14 mouse cellular contexts compared by ENCODE assay signal in genomic region chr2:160990339-160991070, GRCm38 (mm10).
DNase-seq lines count a peak whose midpoint lies in the region; ATAC-seq and TF ChIP-seq lines count a peak whose summit lies in the region.
"Had no signal": no experiment of that assay in that cellular context is flagged by ENCODE, and none has a peak within 500 bp of the region (broad histone marks: within the 10 kb centered on the region; RNA-seq: fewer than 3 reads in every experiment).

No protein-coding gene starts in this region.

- WGBS in embryonic facial prominence, embryonic 11.5 days: 69% methylated on average over 6 of the region's 6 CpGs
- 75% methylated on average over 6 of the region's 6 CpGs for WGBS in embryonic facial prominence, embryonic 10.5 days
- WGBS in kidney, adult 2 months: 74% methylated on average over 6 of the region's 6 CpGs
- 56% methylated on average over 6 of the region's 6 CpGs for WGBS in intestine, embryonic 16.5 days
- 80% methylated on average over 6 of the region's 6 CpGs for WGBS in hindbrain, embryonic 10.5 days

- H3K4me3 ChIP-seq in embryonic facial prominence, embryonic 11.5 days (ENCODE audit: low read depth, low read length): no peak overlapping the region
- H3K4me3 ChIP-seq in embryonic facial prominence, embryonic 10.5 days: no peak overlapping the region
- no peak overlapping the region for H3K4me3 ChIP-seq in kidney, adult 2 months (ENCODE audit: insufficient read depth, low read depth, low read length)
- H3K4me3 ChIP-seq in intestine, embryonic 16.5 days (ENCODE audit: low read length): no peak overlapping the region
- no peak overlapping the region for H3K4me3 ChIP-seq in hindbrain, embryonic 10.5 days
- H3K4me3 ChIP-seq: left cerebral cortex, adult 2 months; limb, embryonic 13.5 days; megakaryocyte, embryonic 14.5 days; neural tube, embryonic 15.5 days had no signal

- no peak for ATAC-seq in embryonic facial prominence, embryonic 11.5 days (replicated peaks; ENCODE audit: insufficient number of reproducible peaks, low FRiP score, low TSS enrichment, low read depth)
- peak; percentile 59; the same call in 1 of the 2 replicates for ATAC-seq in intestine, embryonic 16.5 days

- TF ChIP-seq CTCF in kidney, adult 2 months (conservative IDR thresholded peaks at IDR 0.05; ENCODE audit: insufficient read depth, insufficient read length, low read depth, low read length): no peak

- TF ChIP-seq POLR2A in kidney, adult 2 months (IDR thresholded peaks at IDR 0.05; ENCODE audit: low read depth, low read length): no peak

- no peaks in the 10 kb centered on the region for H3K4me1 ChIP-seq in embryonic facial prominence, embryonic 11.5 days (ENCODE audit: control insufficient read depth, insufficient read depth, low read length)
- peaks cover 7% of the 10 kb centered on the region; the same call in 1 of the 2 replicates for H3K4me1 ChIP-seq in embryonic facial prominence, embryonic 10.5 days
- no peaks in the 10 kb centered on the region for H3K4me1 ChIP-seq in kidney, adult 2 months (ENCODE audit: control insufficient read depth, insufficient read depth, low read length)
- H3K4me1 ChIP-seq in intestine, embryonic 16.5 days (ENCODE audit: control insufficient read depth, insufficient read depth, low read length): peaks cover 9% of the 10 kb centered on the region
- no peaks in the 10 kb centered on the region for H3K4me1 ChIP-seq in hindbrain, embryonic 10.5 days (replicated peaks)
- H3K4me1 ChIP-seq: limb, embryonic 13.5 days; neural tube, embryonic 15.5 days had no signal

- H3K4me2 ChIP-seq in embryonic facial prominence, embryonic 11.5 days (ENCODE audit: low read depth, low read length): no peak overlapping the region
- H3K4me2 ChIP-seq in intestine, embryonic 16.5 days (ENCODE audit: low read depth, low read length): no peak overlapping the region
- H3K4me2 ChIP-seq: limb, embryonic 13.5 days; neural tube, embryonic 15.5 days had no signal

- no peaks in the 10 kb centered on the region for H3K9me3 ChIP-seq in embryonic facial prominence, embryonic 11.5 days (replicated peaks; ENCODE audit: control insufficient read depth, low read length)
- no peaks in the 10 kb centered on the region for H3K9me3 ChIP-seq in embryonic facial prominence, embryonic 10.5 days
- H3K9me3 ChIP-seq in intestine, embryonic 16.5 days (ENCODE audit: control insufficient read depth, low read length): no peaks in the 10 kb centered on the region
- H3K9me3 ChIP-seq in hindbrain, embryonic 10.5 days: no peaks in the 10 kb centered on the region
- H3K9me3 ChIP-seq: limb, embryonic 13.5 days; megakaryocyte, embryonic 14.5 days; neural tube, embryonic 15.5 days had no signal

- no peak overlapping the region for H3K27ac ChIP-seq in embryonic facial prominence, embryonic 11.5 days (replicated peaks; ENCODE audit: low read depth, low read length)
- no peak overlapping the region for H3K27ac ChIP-seq in embryonic facial prominence, embryonic 10.5 days (replicated peaks)
- H3K27ac ChIP-seq in kidney, adult 2 months (ENCODE audit: insufficient read depth, low read depth, low read length): no peak overlapping the region
- peak overlapping the region; percentile 33; the same call in 1 of the 2 replicates for H3K27ac ChIP-seq in intestine, embryonic 16.5 days (ENCODE audit: low read length)
- no peak overlapping the region for H3K27ac ChIP-seq in hindbrain, embryonic 10.5 days
- H3K27ac ChIP-seq: left cerebral cortex, adult 2 months; limb, embryonic 13.5 days; neural tube, embryonic 15.5 days had no signal

- H3K9ac ChIP-seq in embryonic facial prominence, embryonic 11.5 days (replicated peaks; ENCODE audit: low read length): no peak overlapping the region
- no peak overlapping the region for H3K9ac ChIP-seq in intestine, embryonic 16.5 days (ENCODE audit: low read depth, low read length)
- H3K9ac ChIP-seq: limb, embryonic 13.5 days; neural tube, embryonic 15.5 days had no signal

- H3K27me3 ChIP-seq in embryonic facial prominence, embryonic 11.5 days (ENCODE audit: control insufficient read depth, insufficient read depth, low read length): no peaks in the 10 kb centered on the region
- H3K27me3 ChIP-seq in embryonic facial prominence, embryonic 10.5 days (replicated peaks; ENCODE audit: low read depth, poor library complexity, severe bottlenecking): no peaks in the 10 kb centered on the region
- H3K27me3 ChIP-seq in kidney, adult 2 months (replicated peaks; ENCODE audit: control insufficient read depth, insufficient read depth, low read length): no peaks in the 10 kb centered on the region
- no peaks in the 10 kb centered on the region for H3K27me3 ChIP-seq in intestine, embryonic 16.5 days (replicated peaks; ENCODE audit: control insufficient read depth, insufficient read depth, low read length)
- H3K27me3 ChIP-seq in hindbrain, embryonic 10.5 days (ENCODE audit: insufficient read depth, poor library complexity, severe bottlenecking): no peaks in the 10 kb centered on the region
- H3K27me3 ChIP-seq: limb, embryonic 13.5 days; megakaryocyte, embryonic 14.5 days; neural tube, embryonic 15.5 days had no signal

- H3K36me3 ChIP-seq in embryonic facial prominence, embryonic 11.5 days (replicated peaks; ENCODE audit: control insufficient read depth, insufficient read depth, low read depth, low read length): peaks cover 3% of the 10 kb centered on the region
- peaks cover 82% of the 10 kb centered on the region for H3K36me3 ChIP-seq in embryonic facial prominence, embryonic 10.5 days (replicated peaks)
- peaks cover 9% of the 10 kb centered on the region for H3K36me3 ChIP-seq in kidney, adult 2 months (ENCODE audit: control insufficient read depth, insufficient read depth, low read length)
- peaks cover 16% of the 10 kb centered on the region for H3K36me3 ChIP-seq in intestine, embryonic 16.5 days (ENCODE audit: control insufficient read depth, insufficient read depth, low read length)
- H3K36me3 ChIP-seq in hindbrain, embryonic 10.5 days: peaks cover 79% of the 10 kb centered on the region

- peak; percentile 16 for DNase-seq in embryonic facial prominence, embryonic 11.5 days (ENCODE audit: low spot score)
- no peak for DNase-seq in embryonic facial prominence, embryonic 10.5 days (ENCODE audit: low spot score)
- peak; percentile 38 for DNase-seq in kidney, adult 2 months
- no peak for DNase-seq in kidney, postnatal 4 days
- peak; percentile 19 for DNase-seq in 3T3-L1 (ENCODE audit: low read depth, low spot score)
- DNase-seq in thymus, postnatal 0 days (ENCODE audit: low spot score): no peak
- DNase-seq in hindbrain, embryonic 10.5 days (ENCODE audit: low spot score): no peak
- DNase-seq: adrenal gland, adult 2 months; cerebellum, adult 2 months had no signal

Comparison
In these comparisons a context has a peak if more than half of its experiments do, and no peak if none do; other contexts are left out.
1. DNase-seq: peak in embryonic facial prominence, embryonic 11.5 days (single experiment), kidney, adult 2 months (single experiment) and 3T3-L1 (single experiment); none in embryonic facial prominence, embryonic 10.5 days (single experiment), kidney, postnatal 4 days (0 of 2), thymus, postnatal 0 days (single experiment) and hindbrain, embryonic 10.5 days (single experiment).